Mouse (Mus musculus): ENCODE measurements around the gene Kbtbd4. TPM values are rescaled to one million over a fixed set of nuclear protein-coding genes. Genes with fewer than 3 reads are reported as not detected.

Gene Kbtbd4
- polyA plus RNA-seq, 1 experiment from 2014 or later: 48.2 TPM

DNA sequence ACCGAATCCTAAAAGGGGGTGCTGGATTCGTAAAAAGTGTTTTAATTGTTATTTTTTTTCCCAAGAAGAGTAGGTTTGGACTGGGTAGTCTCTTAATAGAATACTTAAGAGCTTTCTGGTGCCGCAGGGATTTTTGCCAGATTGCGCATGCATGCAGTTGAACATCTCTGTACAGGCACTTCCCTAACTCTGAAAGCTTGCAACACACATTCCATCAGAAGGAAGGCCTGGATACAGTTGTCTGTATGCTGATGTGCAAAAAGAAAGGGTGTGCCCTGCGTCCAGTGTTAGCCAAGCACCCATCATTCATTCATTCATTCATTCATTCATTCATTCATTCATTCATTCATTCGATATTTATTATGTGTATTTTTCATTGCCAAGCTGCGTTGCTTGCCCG lies 35.2 kb downstream of the Kbtbd4 start:
- peak; percentile 41 for ATAC-seq (ENCODE audit: low FRiP score, low read depth)
- WGBS: 52% methylated on average over 8 of the region's 8 CpGs
- Histone ChIP-seq H3K4me2 (replicated peaks) (peak overlapping the region; percentile 84), H3K4me3 (peak overlapping the region; percentile 98), H3K4me1 (peaks cover 25% of the 10 kb centered on the region), H3K9ac (peak overlapping the region; percentile 98), H3K9me3 (no peaks in the 10 kb centered on the region), H3K27me3 (replicated peaks) (no peaks in the 10 kb centered on the region), H3K27ac (peak overlapping the region; percentile 91; the same call in 1 of the 2 replicates), H3K36me3 (no peaks in the 10 kb centered on the region)

- Histone ChIP-seq H3K27ac (peak within 1 kb of the TSS; percentile 91), H3K4me3 (peak within 1 kb of the TSS; percentile 98), H3K27me3 (replicated peaks) (no peaks in the 10 kb centered on the region), H3K9ac (peak within 1 kb of the TSS; percentile 98), H3K9me3 (no peaks in the 10 kb centered on the region), H3K4me2 (replicated peaks) (peak within 1 kb of the TSS; percentile 84), H3K4me1 (peaks cover 25% of the 10 kb centered on the region), H3K36me3 (no peaks in the 10 kb centered on the region)
- WGBS: under 1% methylated on average over 107 of the region's 113 CpGs
- ATAC-seq (ENCODE audit: low FRiP score, low read depth): peak; percentile 93
These were observed 36.0 kb downstream of the Kbtbd4 start, which contains the start of gene Celf1 for GRCm38 (mm10) chr2:90940233-90941229. Gene Celf1 (plus strand): TSS chr2:90940382.

DNA sequence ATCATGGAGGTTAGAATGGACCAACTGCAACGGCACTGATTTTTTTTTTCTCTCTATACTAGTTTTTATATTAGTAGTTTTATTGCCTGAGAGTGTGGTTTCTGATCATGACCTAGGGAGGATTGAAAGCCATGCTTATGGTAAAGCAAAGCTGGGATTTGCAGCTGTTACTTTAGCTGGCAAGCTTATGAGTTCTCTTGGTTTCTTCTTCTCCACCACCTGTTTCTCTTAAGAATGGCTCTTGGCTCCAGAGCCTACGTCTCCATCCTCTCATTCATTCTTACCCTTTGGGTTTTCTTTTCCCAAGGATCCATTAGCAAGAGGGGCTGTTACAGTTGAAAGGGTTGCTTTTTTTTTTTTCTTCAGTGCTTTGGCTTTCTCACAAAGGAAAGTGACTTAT lies 37.2 kb downstream of the Kbtbd4 start:
- no peaks in the 10 kb centered on the region for H3K27me3 ChIP-seq (replicated peaks)
- 45% methylated on average over 2 of the region's 2 CpGs for WGBS
- H3K9me3 ChIP-seq: no peaks in the 10 kb centered on the region
- no peak overlapping the region for H3K9ac ChIP-seq
- H3K27ac ChIP-seq: no peak overlapping the region
- no peak for ATAC-seq (ENCODE audit: low FRiP score, low read depth)
- H3K4me2 ChIP-seq (replicated peaks): peak overlapping the region; percentile 84
- peaks cover 25% of the 10 kb centered on the region for H3K4me1 ChIP-seq
- H3K36me3 ChIP-seq: no peaks in the 10 kb centered on the region
- peak overlapping the region; percentile 98; the same call in 1 of the 2 replicates for H3K4me3 ChIP-seq

- no peak overlapping the region for H3K9ac ChIP-seq
- ATAC-seq (ENCODE audit: low FRiP score, low read depth): no peak
- H3K4me1 ChIP-seq: peaks cover 6% of the 10 kb centered on the region
- WGBS: 92% methylated on average over 5 of the region's 5 CpGs
- no peaks in the 10 kb centered on the region for H3K36me3 ChIP-seq
- H3K4me2 ChIP-seq (replicated peaks): no peak overlapping the region
- no peak overlapping the region for H3K27ac ChIP-seq
- no peak overlapping the region for H3K4me3 ChIP-seq
- no peaks in the 10 kb centered on the region for H3K27me3 ChIP-seq (replicated peaks)
- no peaks in the 10 kb centered on the region for H3K9me3 ChIP-seq
These were observed 45.6 kb downstream of the Kbtbd4 start for GRCm38 (mm10) chr2:90950149-90950548.

DNA sequence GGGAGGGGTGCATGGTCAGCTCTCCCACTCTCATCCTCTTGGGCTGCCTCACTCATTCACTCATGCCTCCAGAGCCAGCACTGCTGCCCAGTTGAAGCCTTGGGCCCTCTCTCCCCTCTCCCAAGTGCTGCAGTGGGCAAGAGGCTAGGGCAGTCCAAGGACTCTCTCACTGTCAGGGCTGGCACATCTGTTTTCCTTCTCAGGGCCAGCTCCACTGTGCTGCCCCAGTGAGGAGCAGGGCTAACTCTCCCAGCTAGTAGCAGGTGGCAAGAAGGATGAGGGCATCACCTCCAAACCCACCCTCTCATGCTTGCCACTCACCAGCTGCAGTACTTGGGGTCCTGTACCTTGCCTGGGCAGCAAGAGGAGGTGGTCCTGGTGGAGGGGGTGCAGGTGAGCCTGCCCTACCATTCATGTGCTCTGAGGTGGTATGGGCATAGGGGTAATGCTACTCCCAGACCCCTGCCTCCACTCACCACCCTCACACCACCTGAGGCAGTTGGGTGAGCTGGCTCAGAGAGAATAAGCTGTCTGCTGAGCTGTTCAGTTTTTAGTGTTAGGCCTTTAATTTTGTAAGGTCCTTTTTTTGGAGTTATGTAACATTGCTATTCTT lies 46.1 kb downstream of the Kbtbd4 start:
- ATAC-seq (ENCODE audit: low FRiP score, low read depth): no peak
- H3K27ac ChIP-seq: no peak overlapping the region
- no peaks in the 10 kb centered on the region for H3K9me3 ChIP-seq
- no peak overlapping the region for H3K4me2 ChIP-seq (replicated peaks)
- H3K9ac ChIP-seq: no peak overlapping the region
- H3K27me3 ChIP-seq (replicated peaks): no peaks in the 10 kb centered on the region
- H3K4me1 ChIP-seq: peaks cover 6% of the 10 kb centered on the region
- no peaks in the 10 kb centered on the region for H3K36me3 ChIP-seq
- no peak overlapping the region for H3K4me3 ChIP-seq

- H3K9me3 ChIP-seq: no peaks in the 10 kb centered on the region
- H3K27me3 ChIP-seq (replicated peaks): no peaks in the 10 kb centered on the region
- no peak for ATAC-seq (ENCODE audit: low FRiP score, low read depth)
- no peak overlapping the region for H3K27ac ChIP-seq
- no peaks in the 10 kb centered on the region for H3K36me3 ChIP-seq
- peaks cover 6% of the 10 kb centered on the region for H3K4me1 ChIP-seq
- no peak overlapping the region for H3K4me3 ChIP-seq
- H3K4me2 ChIP-seq (replicated peaks): no peak overlapping the region
- WGBS: 71% methylated on average over 3 of the region's 3 CpGs
- no peak overlapping the region for H3K9ac ChIP-seq
These were observed 48.9 kb downstream of the Kbtbd4 start for GRCm38 (mm10) chr2:90953461-90953860.

DNA sequence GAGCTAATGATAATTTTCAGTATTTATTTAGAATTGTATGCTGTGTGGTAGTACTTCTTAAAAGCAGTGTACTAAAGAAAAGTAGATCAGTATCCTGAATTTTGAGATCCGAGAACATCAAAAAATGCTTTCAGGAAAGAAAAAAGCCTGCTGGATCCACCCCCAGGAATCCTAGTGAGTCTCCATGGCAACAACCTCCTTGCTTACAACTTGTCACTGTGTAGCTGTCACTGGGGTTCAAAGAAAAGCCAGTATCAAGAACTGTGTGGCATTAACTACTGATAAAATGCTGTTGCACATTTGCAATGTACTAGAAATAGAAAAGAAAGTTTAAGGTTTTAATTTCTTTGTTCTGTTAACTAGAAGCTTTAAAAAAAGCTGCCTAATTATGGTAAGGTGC lies 51.5 kb downstream of the Kbtbd4 start:
- Histone ChIP-seq H3K27ac (no peak overlapping the region), H3K4me1 (peaks cover 6% of the 10 kb centered on the region), H3K4me2 (replicated peaks) (no peak overlapping the region), H3K9ac (no peak overlapping the region), H3K27me3 (replicated peaks) (no peaks in the 10 kb centered on the region), H3K9me3 (no peaks in the 10 kb centered on the region), H3K4me3 (no peak overlapping the region), H3K36me3 (no peaks in the 10 kb centered on the region)
- ATAC-seq (ENCODE audit: low FRiP score, low read depth): no peak
- WGBS: 25% methylated on average over 1 of the region's 1 CpGs

DNA sequence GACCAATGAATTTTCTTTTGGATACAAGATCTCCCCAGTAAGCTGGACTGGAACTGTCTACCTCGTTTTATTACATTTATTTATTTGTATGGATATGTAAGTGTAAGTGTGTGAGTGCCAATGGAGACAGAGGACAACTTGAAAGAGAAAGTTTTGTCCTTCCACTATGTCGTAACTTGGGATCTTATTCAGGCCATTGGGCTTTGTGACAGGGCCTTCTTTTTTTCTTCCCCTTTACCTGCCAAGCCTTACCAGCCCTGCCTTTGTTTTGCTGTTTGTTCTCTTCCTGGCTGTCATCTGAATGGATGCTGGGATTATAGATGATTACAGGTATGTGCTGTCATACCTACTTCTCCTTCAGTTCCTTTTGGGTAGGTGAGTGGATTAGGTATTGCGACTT lies 54.3 kb downstream of the Kbtbd4 start:
- Histone ChIP-seq H3K9me3 (no peaks in the 10 kb centered on the region), H3K9ac (no peak overlapping the region), H3K4me1 (no peaks in the 10 kb centered on the region), H3K4me3 (no peak overlapping the region), H3K27me3 (replicated peaks) (no peaks in the 10 kb centered on the region), H3K36me3 (no peaks in the 10 kb centered on the region), H3K4me2 (replicated peaks) (no peak overlapping the region), H3K27ac (no peak overlapping the region)
- no peak for ATAC-seq (ENCODE audit: low FRiP score, low read depth)
- 83% methylated on average over 3 of the region's 3 CpGs for WGBS

DNA sequence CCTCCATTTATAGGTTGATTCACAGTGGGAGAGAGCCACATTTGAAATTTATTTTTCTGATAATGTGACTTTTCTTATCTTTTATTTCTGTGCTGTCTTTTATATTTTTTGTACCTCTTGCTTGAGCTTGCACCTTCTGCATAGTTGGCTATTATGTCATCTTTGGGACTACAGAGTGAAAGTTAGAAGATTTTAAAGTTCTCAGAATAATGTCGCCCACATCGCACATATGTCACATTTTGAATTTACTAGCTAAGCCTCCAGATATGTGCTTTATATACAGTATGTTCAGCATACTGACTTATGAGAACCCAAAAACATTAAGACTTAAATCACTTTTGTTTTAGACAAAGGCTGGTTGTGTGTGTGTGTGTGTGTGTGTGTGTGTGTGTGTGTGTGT lies 55.5 kb downstream of the Kbtbd4 start:
- Histone ChIP-seq H3K27ac (no peak overlapping the region), H3K4me1 (no peaks in the 10 kb centered on the region), H3K9ac (no peak overlapping the region), H3K36me3 (no peaks in the 10 kb centered on the region), H3K4me2 (replicated peaks) (no peak overlapping the region), H3K4me3 (no peak overlapping the region), H3K27me3 (replicated peaks) (no peaks in the 10 kb centered on the region), H3K9me3 (no peaks in the 10 kb centered on the region)
- ATAC-seq (ENCODE audit: low FRiP score, low read depth): no peak
- WGBS: 97% methylated on average over 2 of the region's 2 CpGs

Other genes starting within 250 kb of the Kbtbd4 start
- 41.9 and 44.4 TPM in 2 replicates for gene Nup160, start 227.5 kb upstream of the Kbtbd4 start, polyA plus RNA-seq (2016; fragmentation: Nextera tagmentation; extraction: Ambion mirVana)
- gene Fnbp4, start 159.4 kb upstream of the Kbtbd4 start, polyA plus RNA-seq (2016; fragmentation: Nextera tagmentation; extraction: Ambion mirVana): 130 and 134 TPM in 2 replicates
- gene Agbl2, start 122.0 kb upstream of the Kbtbd4 start, polyA plus RNA-seq (2016; fragmentation: Nextera tagmentation; extraction: Ambion mirVana): 0.22 and 0.28 TPM in 2 replicates
- gene Mtch2, start 57.6 kb upstream of the Kbtbd4 start, polyA plus RNA-seq (2016; fragmentation: Nextera tagmentation; extraction: Ambion mirVana): 216 and 237 TPM in 2 replicates
- 62.3 and 74.0 TPM in 2 replicates for gene C1qtnf4, start 18.9 kb upstream of the Kbtbd4 start, polyA plus RNA-seq (2016; fragmentation: Nextera tagmentation; extraction: Ambion mirVana)
- gene Ndufs3, start 87 bp downstream of the Kbtbd4 start, polyA plus RNA-seq (2016; fragmentation: Nextera tagmentation; extraction: Ambion mirVana): 195 and 205 TPM in 2 replicates
- gene Celf1, start 35.6 kb downstream of the Kbtbd4 start, polyA plus RNA-seq (2016; fragmentation: Nextera tagmentation; extraction: Ambion mirVana): 143 and 146 TPM in 2 replicates
- 3.5 and 4.7 TPM in 2 replicates for gene Rapsn, start 130.9 kb downstream of the Kbtbd4 start, polyA plus RNA-seq (2016; fragmentation: Nextera tagmentation; extraction: Ambion mirVana)
- 281 and 296 TPM in 2 replicates for gene Psmc3, start 149.3 kb downstream of the Kbtbd4 start, polyA plus RNA-seq (2016; fragmentation: Nextera tagmentation; extraction: Ambion mirVana)
- 30.0 and 30.9 TPM in 2 replicates for gene Slc39a13, start 165.7 kb downstream of the Kbtbd4 start, polyA plus RNA-seq (2016; fragmentation: Nextera tagmentation; extraction: Ambion mirVana)
- 4.0 and 4.6 TPM in 2 replicates for gene Spi1, start 177.7 kb downstream of the Kbtbd4 start, polyA plus RNA-seq (2016; fragmentation: Nextera tagmentation; extraction: Ambion mirVana)
- 0.30 and 0.80 TPM in 2 replicates for gene Mybpc3, start 213.4 kb downstream of the Kbtbd4 start, polyA plus RNA-seq (2016; fragmentation: Nextera tagmentation; extraction: Ambion mirVana)